Mouse (Mus musculus) layer of hippocampus, adult 11-12 months (tissue): ENCODE data around the gene Bmp2k.
A peak's percentile ranks its signal among the peaks of the same experiment; 100 is the strongest.

ENCODE experiments used
- DNase-seq: peaks from one replicate; pipeline ENCODE4 v3.0.0; 2022; ENCODE audit warnings: low spot score

Bmp2k gene

GRCm38 (mm10) chr5:97055511-97056068 is 58.1 kb downstream of the Bmp2k start:
- DNase-seq: peak; percentile 73

- DNase-seq: no peak
Observed at GRCm38 (mm10) chr5:97056359-97056758, 58.9 kb downstream of the Bmp2k start.

- DNase-seq: no peak
Observed at GRCm38 (mm10) chr5:97056791-97057450, 59.4 kb downstream of the Bmp2k start.

GRCm38 (mm10) chr5:97060864-97061263 is 63.4 kb downstream of the Bmp2k start:
- DNase-seq: no peak

GRCm38 (mm10) chr5:97062041-97062440 is 64.6 kb downstream of the Bmp2k start:
- DNase-seq: no peak

- no peak for DNase-seq
Observed at GRCm38 (mm10) chr5:97065746-97066145, 68.3 kb downstream of the Bmp2k start.

- DNase-seq: no peak
Observed at GRCm38 (mm10) chr5:97075476-97076151, 78.1 kb downstream of the Bmp2k start.

- DNase-seq: no peak
Observed at GRCm38 (mm10) chr5:97076167-97076566, 78.7 kb downstream of the Bmp2k start.

- DNase-seq: no peak
Observed at GRCm38 (mm10) chr5:97077676-97078075, 80.2 kb downstream of the Bmp2k start.

GRCm38 (mm10) chr5:97078641-97079040 is 81.2 kb downstream of the Bmp2k start:
- no peak for DNase-seq

GRCm38 (mm10) chr5:97081481-97081880 is 84.0 kb downstream of the Bmp2k start:
- peak; percentile 49 for DNase-seq

GRCm38 (mm10) chr5:97083701-97084100 is 86.2 kb downstream of the Bmp2k start:
- DNase-seq: no peak

GRCm38 (mm10) chr5:97084541-97084940 is 87.1 kb downstream of the Bmp2k start:
- no peak for DNase-seq

GRCm38 (mm10) chr5:97085071-97085470 is 87.6 kb downstream of the Bmp2k start:
- DNase-seq: no peak

GRCm38 (mm10) chr5:97087030-97087630 is 89.6 kb downstream of the Bmp2k start:
- DNase-seq: no peak

GRCm38 (mm10) chr5:97087746-97088145 is 90.3 kb downstream of the Bmp2k start:
- DNase-seq: no peak

- no peak for DNase-seq
Observed at GRCm38 (mm10) chr5:97088231-97088630, 90.7 kb downstream of the Bmp2k start.

- no peak for DNase-seq
Observed at GRCm38 (mm10) chr5:97089426-97089825, 91.9 kb downstream of the Bmp2k start.

GRCm38 (mm10) chr5:97090034-97090784 is 92.7 kb downstream of the Bmp2k start:
- no peak for DNase-seq

- no peak for DNase-seq
Observed at GRCm38 (mm10) chr5:97092970-97093369, 95.5 kb downstream of the Bmp2k start.

- DNase-seq: no peak
Observed at GRCm38 (mm10) chr5:97095335-97095734, 97.8 kb downstream of the Bmp2k start.

- DNase-seq: no peak
Observed at GRCm38 (mm10) chr5:97097631-97098041, 100.1 kb downstream of the Bmp2k start.
